Mouse (Mus musculus) limb, embryonic 11.5 days (tissue): ENCODE results near the gene Epb41l3. TPM values are rescaled to one million over a fixed set of nuclear protein-coding genes. Genes with fewer than 3 reads are reported as not detected.

ENCODE experiments used
- ATAC-seq: fragments of 200-750 bp; cut with Nextera tagmentation; 2 replicates; pipeline ENCODE4 v1.8.0; 2017; ENCODE audit warnings: low read depth; ENCODE audit not compliant: insufficient number of reproducible peaks, low FRiP score, low TSS enrichment
- DNase-seq: peaks from one replicate; pipeline ENCODE4 v3.0.0-alpha.2; 2015; ENCODE audit warnings: low spot score
- H3K27ac ChIP-seq: fragments of 300-500 bp; sonication (generic); replicated peaks from 2 replicates; pipeline ENCODE4 v1.5.1; 2014; ENCODE audit warnings: low read depth, mild to moderate bottlenecking, low read length
- H3K27me3 ChIP-seq: fragments of 300-500 bp; sonication (generic); 2 replicates; pipeline ENCODE4 v1.6.1; 2014; ENCODE audit warnings: mild to moderate bottlenecking, low read length, mixed read lengths; ENCODE audit not compliant: control insufficient read depth, insufficient read depth
- H3K36me3 ChIP-seq: fragments of 300-500 bp; sonication (generic); 2 replicates; pipeline ENCODE4 v1.6.1; 2014; ENCODE audit warnings: mild to moderate bottlenecking, low read length, moderate library complexity, mixed read lengths; ENCODE audit not compliant: control insufficient read depth, insufficient read depth
- H3K4me1 ChIP-seq: fragments of 300-500 bp; sonication (generic); 2 replicates; pipeline ENCODE4 v1.6.1; 2014; ENCODE audit warnings: low read length, mixed read lengths; ENCODE audit not compliant: control insufficient read depth, insufficient read depth
- H3K4me2 ChIP-seq: fragments of 300-500 bp; sonication (generic); 2 replicates; pipeline ENCODE4 v1.6.1; 2014; ENCODE audit warnings: low read depth, mild to moderate bottlenecking, moderate library complexity; ENCODE audit not compliant: severe bottlenecking
- H3K4me3 ChIP-seq: fragments of 300-500 bp; sonication (generic); 2 replicates; pipeline ENCODE4 v1.5.1; 2014; ENCODE audit warnings: low read depth, low read length
- H3K9ac ChIP-seq: fragments of 300-500 bp; sonication (generic); 2 replicates; pipeline ENCODE4 v1.6.1; 2014; ENCODE audit warnings: mild to moderate bottlenecking, low read length
- H3K9me3 ChIP-seq: fragments of 300-500 bp; sonication (generic); 2 replicates; pipeline ENCODE4 v1.6.1; 2016; ENCODE audit warnings: low read length; ENCODE audit not compliant: control insufficient read depth
- WGBS: fragments of 180-500 bp; shearing (Covaris S2); extraction: QIAGEN DNeasy Blood & Tissue Kit; methylation state at CpG from one replicate; pipeline ENCODE4 v1.1.7; 2014; 5-methylcytosine and 5-hydroxymethylcytosine counted together
- polyA plus RNA-seq: library from polyadenylated mRNA; unstranded; fragments of >200 nt; fragmentation: Nextera tagmentation; extraction: Ambion mirVana; gene quantifications from 2 replicates; pipeline ENCODE4 v1.2.1, GENCODE M21; 2014

Gene Epb41l3
- polyA plus RNA-seq, 1 experiment from 2014 or later, result 72.2 TPM

- Histone ChIP-seq H3K9me3 (no peaks in the 10 kb centered on the region), H3K4me2 (no peak overlapping the region), H3K36me3 (no peaks in the 10 kb centered on the region), H3K27me3 (no peaks in the 10 kb centered on the region), H3K27ac (no peak overlapping the region), H3K9ac (no peak overlapping the region), H3K4me3 (no peak overlapping the region), H3K4me1 (no peaks in the 10 kb centered on the region)
- WGBS, result 64% methylated on average over 9 of the region's 9 CpGs
- DNase-seq (no peak), ATAC-seq (no peak)
These were observed 152.0 kb downstream of the Epb41l3 start for GRCm38 (mm10) chr17:69227426-69228014.

GRCm38 (mm10) chr17:69229451-69229850, 154.0 kb downstream of the Epb41l3 start:
- 81% methylated on average over 5 of the region's 5 CpGs for WGBS
- Histone ChIP-seq H3K4me3 (no peak overlapping the region), H3K4me1 (no peaks in the 10 kb centered on the region), H3K27me3 (no peaks in the 10 kb centered on the region), H3K4me2 (no peak overlapping the region), H3K9me3 (no peaks in the 10 kb centered on the region), H3K36me3 (no peaks in the 10 kb centered on the region), H3K9ac (no peak overlapping the region), H3K27ac (no peak overlapping the region)
- no peak for DNase-seq
- no peak for ATAC-seq

- no peak overlapping the region for H3K4me3 ChIP-seq
- no peaks in the 10 kb centered on the region for H3K4me1 ChIP-seq
- DNase-seq (no peak), ATAC-seq (no peak)
- no peak overlapping the region for H3K9ac ChIP-seq
- H3K4me2 ChIP-seq, result no peak overlapping the region
- H3K27ac ChIP-seq, result no peak overlapping the region
- 58% methylated on average over 6 of the region's 6 CpGs for WGBS
- H3K27me3 ChIP-seq, result no peaks in the 10 kb centered on the region
- no peaks in the 10 kb centered on the region for H3K36me3 ChIP-seq
- H3K9me3 ChIP-seq, result no peaks in the 10 kb centered on the region
These were observed 154.7 kb downstream of the Epb41l3 start for GRCm38 (mm10) chr17:69230131-69230621.

GRCm38 (mm10) chr17:69231360-69231759, 155.9 kb downstream of the Epb41l3 start:
- Histone ChIP-seq H3K4me3 (no peak overlapping the region), H3K4me1 (no peaks in the 10 kb centered on the region), H3K27me3 (no peaks in the 10 kb centered on the region), H3K4me2 (no peak overlapping the region), H3K27ac (no peak overlapping the region), H3K9me3 (no peaks in the 10 kb centered on the region), H3K36me3 (no peaks in the 10 kb centered on the region), H3K9ac (no peak overlapping the region)
- no peak for ATAC-seq
- DNase-seq, result no peak
- 85% methylated on average over 5 of the region's 5 CpGs for WGBS

DNA sequence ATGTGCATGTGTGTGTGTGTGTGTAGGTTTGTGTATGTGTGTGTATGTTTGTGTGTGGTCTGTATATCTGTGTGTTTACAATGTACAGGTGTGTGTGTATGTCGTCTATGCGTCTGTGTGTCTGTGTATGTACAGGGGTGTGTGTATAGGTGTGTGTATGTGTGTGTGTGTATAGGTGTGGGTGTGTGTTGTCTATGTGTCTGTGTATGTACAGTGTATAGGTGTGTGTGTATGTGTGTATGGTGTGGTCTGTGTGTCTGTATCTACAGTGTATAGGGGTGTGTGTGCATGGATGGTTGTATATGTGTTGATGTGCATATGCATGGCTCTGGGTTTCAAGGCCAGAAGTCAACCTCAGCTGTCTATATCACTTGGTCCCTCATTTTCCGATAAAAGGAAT, 161.7 kb downstream of the Epb41l3 start:
- H3K36me3 ChIP-seq, result no peaks in the 10 kb centered on the region
- no peak for ATAC-seq
- no peak for DNase-seq
- no peak overlapping the region for H3K4me3 ChIP-seq
- no peak overlapping the region for H3K27ac ChIP-seq
- no peak overlapping the region for H3K9ac ChIP-seq
- H3K9me3 ChIP-seq, result no peaks in the 10 kb centered on the region
- H3K27me3 ChIP-seq, result no peaks in the 10 kb centered on the region
- 92% methylated on average over 3 of the region's 3 CpGs for WGBS
- no peak overlapping the region for H3K4me2 ChIP-seq
- H3K4me1 ChIP-seq, result no peaks in the 10 kb centered on the region

DNA sequence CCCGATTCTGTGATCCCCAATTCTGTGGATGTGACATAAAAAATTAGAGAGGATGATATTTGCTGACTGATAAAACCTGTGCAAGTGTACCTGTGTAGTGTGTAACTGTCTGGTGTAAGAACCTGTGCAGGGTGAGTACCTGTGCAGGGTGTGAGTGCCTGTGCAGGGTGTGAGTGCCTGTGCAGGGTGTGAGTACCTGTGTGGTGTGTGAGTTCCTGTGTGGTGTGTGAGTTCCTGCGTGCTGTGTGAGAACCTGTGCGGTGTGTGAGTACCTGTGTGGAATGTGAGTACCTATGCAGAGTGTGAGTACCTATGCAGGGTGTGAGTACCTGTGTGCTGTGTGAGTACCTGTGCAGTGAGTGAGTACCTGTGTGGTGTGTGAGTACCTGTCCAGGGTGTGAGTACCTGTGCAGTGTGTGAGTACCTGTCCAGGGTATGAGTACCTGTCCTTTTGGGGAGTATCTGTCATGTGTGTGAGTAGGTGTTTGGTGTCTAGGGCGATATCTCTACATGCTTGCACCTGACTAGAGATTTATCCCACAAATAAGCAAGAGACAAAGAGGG, 163.4 kb downstream of the Epb41l3 start:
- no peak overlapping the region for H3K27ac ChIP-seq
- H3K9ac ChIP-seq, result no peak overlapping the region
- H3K36me3 ChIP-seq, result peaks cover 2% of the 10 kb centered on the region; the same call in 1 of the 2 replicates
- no peaks in the 10 kb centered on the region for H3K9me3 ChIP-seq
- H3K4me1 ChIP-seq, result no peaks in the 10 kb centered on the region
- H3K4me2 ChIP-seq, result no peak overlapping the region
- ATAC-seq, result 0 out of 2 replicates have a peak, but pooled peaks have one; percentile 44
- H3K4me3 ChIP-seq, result no peak overlapping the region
- 96% methylated on average over 4 of the region's 4 CpGs for WGBS
- DNase-seq, result no peak
- H3K27me3 ChIP-seq, result no peaks in the 10 kb centered on the region

DNA sequence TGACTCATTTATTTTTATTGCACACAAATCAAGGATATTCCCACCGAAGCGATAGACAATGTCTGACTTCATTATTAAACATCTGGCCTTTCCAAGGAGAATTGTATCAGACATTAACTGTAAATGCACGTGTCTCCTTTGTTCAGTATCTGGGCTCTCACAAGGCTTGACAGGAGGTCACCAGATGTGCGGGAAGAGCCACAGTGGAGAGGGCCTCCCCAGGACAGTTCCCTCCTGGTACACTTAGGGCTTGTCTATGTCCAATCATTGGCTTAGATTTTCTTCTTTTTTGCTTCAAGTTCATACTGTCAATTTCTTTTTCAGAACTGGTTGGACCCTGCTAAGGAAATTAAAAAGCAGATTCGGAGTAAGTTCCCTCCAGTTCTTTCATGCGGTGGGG, 163.9 kb downstream of the Epb41l3 start:
- no peaks in the 10 kb centered on the region for H3K4me1 ChIP-seq
- H3K9me3 ChIP-seq, result no peaks in the 10 kb centered on the region
- peaks cover 2% of the 10 kb centered on the region; the same call in 1 of the 2 replicates for H3K36me3 ChIP-seq
- no peak overlapping the region for H3K9ac ChIP-seq
- no peak overlapping the region for H3K4me3 ChIP-seq
- ATAC-seq (no peak), DNase-seq (no peak)
- no peak overlapping the region for H3K27ac ChIP-seq
- H3K27me3 ChIP-seq, result no peaks in the 10 kb centered on the region
- no peak overlapping the region for H3K4me2 ChIP-seq
- WGBS, result 80% methylated on average over 6 of the region's 6 CpGs

GRCm38 (mm10) chr17:69255834-69256233, 180.4 kb downstream of the Epb41l3 start:
- no peak overlapping the region for H3K27ac ChIP-seq
- no peak overlapping the region for H3K4me3 ChIP-seq
- no peaks in the 10 kb centered on the region for H3K36me3 ChIP-seq
- H3K9me3 ChIP-seq, result no peaks in the 10 kb centered on the region
- no peak overlapping the region for H3K9ac ChIP-seq
- H3K4me1 ChIP-seq, result no peaks in the 10 kb centered on the region
- DNase-seq, result no peak
- no peak overlapping the region for H3K4me2 ChIP-seq
- WGBS, result 79% methylated on average over 9 of the region's 9 CpGs
- no peak for ATAC-seq
- no peaks in the 10 kb centered on the region for H3K27me3 ChIP-seq
